Mouse (Mus musculus) liver, postnatal 0 days (tissue): ENCODE measurements around the gene Usp35. TPM values are rescaled to one million over a fixed set of nuclear protein-coding genes. Genes with fewer than 3 reads are reported as not detected.

ENCODE experiments used
- ATAC-seq: fragments of 200-750 bp; cut with Nextera tagmentation; 2 replicates; pipeline ENCODE4 v1.8.0; 2017; ENCODE audit warnings: mild to moderate bottlenecking, moderate library complexity
- DNase-seq: peaks from one replicate; pipeline ENCODE4 v3.0.0-alpha.2; 2016
- H3K27ac ChIP-seq: fragments of 300-500 bp; sonication (generic); 2 replicates; pipeline ENCODE4 v1.5.1; 2014; ENCODE audit warnings: antibody characterized with exemption, moderate library complexity, mild to moderate bottlenecking, low read depth
- H3K27me3 ChIP-seq: fragments of 300-500 bp; sonication (generic); 2 replicates; pipeline ENCODE4 v1.6.1; 2014; ENCODE audit warnings: low read length, control low read depth, mixed read lengths; ENCODE audit not compliant: insufficient read depth
- H3K36me3 ChIP-seq: fragments of 300-500 bp; sonication (generic); replicated peaks from 2 replicates; pipeline ENCODE4 v1.6.1; 2014; ENCODE audit warnings: mild to moderate bottlenecking, control low read depth, low read length, moderate library complexity, mixed read lengths; ENCODE audit not compliant: insufficient read depth
- H3K4me1 ChIP-seq: fragments of 300-500 bp; sonication (generic); 2 replicates; pipeline ENCODE4 v1.6.1; 2014; ENCODE audit warnings: antibody characterized with exemption, mild to moderate bottlenecking, control low read depth; ENCODE audit not compliant: insufficient read depth
- H3K4me2 ChIP-seq: fragments of 300-500 bp; sonication (generic); 2 replicates; pipeline ENCODE4 v1.6.1; 2014; ENCODE audit warnings: low read depth, mild to moderate bottlenecking, low read length, moderate library complexity, mixed read lengths
- H3K4me3 ChIP-seq: fragments of 300-500 bp; sonication (generic); 2 replicates; pipeline ENCODE4 v1.5.1; 2014; ENCODE audit warnings: low read depth, low read length
- H3K9ac ChIP-seq: fragments of 300-500 bp; sonication (generic); replicated peaks from 2 replicates; pipeline ENCODE4 v1.6.1; 2014; ENCODE audit warnings: mild to moderate bottlenecking, moderate library complexity
- H3K9me3 ChIP-seq: fragments of 300-500 bp; sonication (generic); 2 replicates; pipeline ENCODE4 v1.6.1; 2016; ENCODE audit warnings: mild to moderate bottlenecking, control low read depth, low read length, mixed read lengths
- CTCF ChIP-seq: sonication (generic); IDR thresholded peaks from 2 replicates; pipeline ENCODE4 v1.5.1; 2016; ENCODE audit warnings: antibody characterized with exemption, low read depth
- EP300 ChIP-seq: IDR thresholded peaks from 2 replicates; pipeline ENCODE4 v1.6.1; 2016; ENCODE audit warnings: antibody characterized with exemption, low read depth, mild to moderate bottlenecking
- WGBS: fragments of 180-500 bp; shearing (Covaris S2); extraction: QIAGEN DNeasy Blood & Tissue Kit; methylation state at CpG from one replicate; pipeline ENCODE4 v1.1.7; 2014; ENCODE audit not compliant: insufficient replicate concordance; 5-methylcytosine and 5-hydroxymethylcytosine counted together
- polyA plus RNA-seq: library from polyadenylated mRNA; unstranded; fragments of >200 nt; fragmentation: Nextera tagmentation; extraction: Ambion mirVana; gene quantifications from 2 replicates; pipeline ENCODE4 v1.2.1, GENCODE M21; 2015

Usp35 gene
- polyA plus RNA-seq, 1 experiment from 2014 or later = 0.14 TPM

GRCm38 (mm10) chr7:97348318-97348717 is 16.5 kb upstream of the Usp35 start:
- no peak for DNase-seq
- no peaks in the 10 kb centered on the region for H3K4me1 ChIP-seq
- ATAC-seq = no peak
- TF ChIP-seq EP300 (no peak), CTCF (no peak)
- H3K27ac ChIP-seq = no peak overlapping the region
- 76% methylated on average over 3 of the region's 3 CpGs for WGBS
- no peaks in the 10 kb centered on the region; the same call in 1 of the 2 replicates for H3K36me3 ChIP-seq
- no peak overlapping the region for H3K4me2 ChIP-seq
- H3K9me3 ChIP-seq = no peaks in the 10 kb centered on the region
- no peak overlapping the region for H3K9ac ChIP-seq
- no peak overlapping the region for H3K4me3 ChIP-seq
- H3K27me3 ChIP-seq = no peaks in the 10 kb centered on the region

- DNase-seq (no peak), ATAC-seq (no peak)
- no peak overlapping the region for H3K4me2 ChIP-seq
- TF ChIP-seq EP300 = no peak
- TF ChIP-seq CTCF = no peak
- 88% methylated on average over 15 of the region's 15 CpGs for WGBS
- no peaks in the 10 kb centered on the region for H3K27me3 ChIP-seq
- H3K9me3 ChIP-seq = no peaks in the 10 kb centered on the region
- no peaks in the 10 kb centered on the region; the same call in 1 of the 2 replicates for H3K36me3 ChIP-seq
- no peak overlapping the region for H3K27ac ChIP-seq
- H3K9ac ChIP-seq = no peak overlapping the region
- no peaks in the 10 kb centered on the region for H3K4me1 ChIP-seq
- H3K4me3 ChIP-seq = no peak overlapping the region
Observed at GRCm38 (mm10) chr7:97347464-97347863, 15.6 kb upstream of the Usp35 start.

DNA sequence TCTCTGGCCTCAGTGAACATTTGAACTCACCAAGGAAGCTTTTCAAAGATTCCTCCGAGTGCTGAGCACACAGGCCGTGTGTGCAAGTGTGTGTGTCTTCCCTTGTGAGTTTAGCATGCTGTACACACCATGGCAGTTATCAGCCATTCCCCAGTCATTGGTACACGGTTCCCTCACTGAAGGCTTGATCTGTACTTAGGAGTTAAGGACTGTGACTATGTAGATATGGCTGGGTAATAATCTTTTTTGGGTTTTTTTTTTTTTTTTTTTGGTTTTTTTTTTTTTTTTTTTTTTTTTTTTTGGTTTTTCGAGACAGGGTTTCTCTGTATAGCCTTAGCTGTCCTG is 15.0 kb upstream of the Usp35 start:
- peak; percentile 74 for ATAC-seq

GRCm38 (mm10) chr7:97346111-97346821 is 14.4 kb upstream of the Usp35 start:
- H3K9me3 ChIP-seq = no peaks in the 10 kb centered on the region
- peaks cover 4% of the 10 kb centered on the region; the same call in 1 of the 2 replicates for H3K4me1 ChIP-seq
- peak; percentile 40; the same call in 1 of the 2 replicates for ATAC-seq
- no peak overlapping the region for H3K9ac ChIP-seq
- H3K27me3 ChIP-seq = no peaks in the 10 kb centered on the region
- H3K27ac ChIP-seq = no peak overlapping the region
- no peak for DNase-seq
- no peak overlapping the region for H3K4me3 ChIP-seq
- 61% methylated on average over 9 of the region's 9 CpGs for WGBS
- H3K4me2 ChIP-seq = no peak overlapping the region
- H3K36me3 ChIP-seq = no peaks in the 10 kb centered on the region; the same call in 1 of the 2 replicates
- TF ChIP-seq EP300 (no peak), CTCF (no peak)

More for the DNA sequence above, 15.0 kb upstream of the Usp35 start:
- Histone ChIP-seq H3K4me1 (no peaks in the 10 kb centered on the region), H3K9ac (no peak overlapping the region), H3K27ac (no peak overlapping the region), H3K9me3 (no peaks in the 10 kb centered on the region), H3K36me3 (no peaks in the 10 kb centered on the region; the same call in 1 of the 2 replicates), H3K4me2 (no peak overlapping the region), H3K4me3 (no peak overlapping the region), H3K27me3 (no peaks in the 10 kb centered on the region)
- DNase-seq = no peak
- TF ChIP-seq CTCF (no peak), EP300 (peak; percentile 22; the same call in 1 of the 2 replicates)
- 56% methylated on average over 3 of the region's 4 CpGs for WGBS

GRCm38 (mm10) chr7:97345229-97345871 is 13.5 kb upstream of the Usp35 start:
- 65% methylated on average over 10 of the region's 10 CpGs for WGBS
- no peaks in the 10 kb centered on the region; the same call in 1 of the 2 replicates for H3K36me3 ChIP-seq
- DNase-seq = no peak
- no peaks in the 10 kb centered on the region for H3K27me3 ChIP-seq
- H3K9ac ChIP-seq = no peak overlapping the region
- TF ChIP-seq CTCF = no peak
- TF ChIP-seq EP300 = no peak
- peaks cover 5% of the 10 kb centered on the region; the same call in 1 of the 2 replicates for H3K4me1 ChIP-seq
- no peak overlapping the region for H3K27ac ChIP-seq
- ATAC-seq = no peak
- H3K9me3 ChIP-seq = no peaks in the 10 kb centered on the region
- H3K4me2 ChIP-seq = no peak overlapping the region
- H3K4me3 ChIP-seq = no peak overlapping the region

DNA sequence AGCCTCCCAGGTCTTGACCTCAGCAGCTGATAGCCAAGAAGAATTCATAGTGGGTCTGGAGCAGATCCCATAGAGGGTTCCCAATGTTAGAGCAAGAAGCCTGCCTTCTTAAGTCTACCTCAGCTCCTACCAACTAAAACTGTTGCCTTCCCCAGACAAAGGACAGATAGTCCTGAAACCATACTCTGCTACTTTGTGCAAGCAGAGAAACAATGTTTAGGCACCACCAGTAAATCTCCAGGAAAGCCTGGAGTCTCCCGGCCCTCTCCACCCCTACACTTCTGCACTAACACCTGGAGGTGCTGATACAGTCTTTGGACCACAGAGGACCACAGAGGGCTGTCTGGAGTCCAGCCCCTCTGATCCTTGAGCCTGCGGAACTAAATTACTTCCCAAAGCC is 12.8 kb upstream of the Usp35 start:
- H3K27me3 ChIP-seq = no peaks in the 10 kb centered on the region
- no peak overlapping the region for H3K4me2 ChIP-seq
- peaks cover 5% of the 10 kb centered on the region; the same call in 1 of the 2 replicates for H3K4me1 ChIP-seq
- no peaks in the 10 kb centered on the region; the same call in 1 of the 2 replicates for H3K36me3 ChIP-seq
- no peak overlapping the region for H3K27ac ChIP-seq
- ATAC-seq (no peak), DNase-seq (no peak)
- WGBS = 87% methylated on average over 2 of the region's 2 CpGs
- H3K4me3 ChIP-seq = no peak overlapping the region
- TF ChIP-seq EP300 (no peak), CTCF (no peak)
- no peaks in the 10 kb centered on the region for H3K9me3 ChIP-seq
- H3K9ac ChIP-seq = no peak overlapping the region
